Mouse (Mus musculus): ENCODE results near the gene Nmnat1.

DNA sequence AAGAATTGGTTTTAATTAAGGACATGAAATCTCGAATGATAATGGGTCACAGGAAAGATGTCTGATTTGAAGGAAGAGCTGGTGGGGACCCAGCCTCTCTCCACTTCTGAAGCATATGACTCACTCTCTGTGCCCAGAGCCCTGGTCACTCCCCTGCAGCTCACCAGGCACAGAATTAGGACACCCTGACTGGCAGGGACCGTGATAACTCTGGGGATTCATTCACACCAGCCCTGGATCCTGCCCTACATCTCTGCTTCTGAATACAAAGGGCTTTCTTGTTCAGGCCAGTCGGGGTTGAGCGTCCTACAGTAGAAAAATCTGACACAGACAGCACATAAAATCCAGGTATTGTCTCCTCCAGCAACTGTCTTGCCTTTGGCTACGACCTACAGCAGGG lies 26.5 kb downstream of the Nmnat1 start:
- TF ChIP-seq CTCF (IDR thresholded peaks at IDR 0.05; ENCODE audit: low read depth) (no peak), EP300 (IDR thresholded peaks at IDR 0.05; ENCODE audit: low read depth) (no peak)

Measured in liver, postnatal 0 days (tissue).